Mouse (Mus musculus): ENCODE measurements around the gene Wdr12.

DNA sequence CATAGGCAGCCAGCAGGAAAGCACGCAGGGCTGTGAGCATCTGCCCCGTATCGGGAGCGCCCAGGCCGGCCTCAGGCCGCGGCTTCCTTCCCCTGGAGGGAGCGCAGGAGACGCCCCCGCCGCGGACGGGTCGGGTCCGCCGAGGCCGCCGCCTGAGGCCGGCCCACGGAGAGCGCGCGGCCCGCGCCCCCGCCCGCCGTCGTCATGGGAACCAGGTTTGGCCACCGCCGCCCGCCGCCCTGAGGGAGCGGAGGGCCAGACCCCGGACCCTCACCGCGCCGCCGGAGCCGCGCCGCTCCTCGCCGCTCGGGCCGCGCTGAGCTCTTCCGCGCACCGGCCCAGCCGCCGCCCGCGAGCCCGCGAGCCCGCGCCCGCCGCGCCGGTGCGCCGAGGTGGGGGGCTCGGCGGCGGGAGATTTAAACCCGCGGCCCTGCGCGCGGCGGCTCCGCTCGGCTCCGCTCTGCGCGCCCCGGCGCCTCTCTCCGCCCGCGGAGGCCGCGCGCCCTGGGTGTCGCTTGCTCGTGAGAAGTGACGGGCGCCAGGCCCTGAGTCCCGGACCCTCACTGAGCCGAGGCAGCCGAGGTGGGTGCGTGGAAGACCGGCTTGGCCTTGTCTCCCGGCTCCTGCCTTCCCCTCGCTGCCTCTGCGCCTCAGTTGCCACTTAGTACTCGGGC lies 55.5 kb downstream of the Wdr12 start, which contains the start of gene Ica1l:
- TF ChIP-seq POLR2A (IDR thresholded peaks at IDR 0.05; ENCODE audit: low read depth, low read length): no peak
- TF ChIP-seq CTCF (IDR thresholded peaks at IDR 0.05; ENCODE audit: extremely low read depth, insufficient read depth, insufficient read length, insufficient replicate concordance): no peak

All from spleen, adult 2 months (tissue).